Mouse (Mus musculus): ENCODE measurements around the gene Inip. TPM values are rescaled to one million over a fixed set of nuclear protein-coding genes. Genes with fewer than 3 reads are reported as not detected.

The Inip gene
- polyA plus RNA-seq, 1 experiment from 2014 or later = 78.5 TPM

- H3K9me3 ChIP-seq = no peaks in the 10 kb centered on the region
- H3K27ac ChIP-seq = no peak overlapping the region
- H3K4me2 ChIP-seq = peak overlapping the region; percentile 98; the same call in 1 of the 2 replicates
- no peak overlapping the region for H3K4me3 ChIP-seq (replicated peaks)
- H3K4me1 ChIP-seq (replicated peaks) = peaks cover 8% of the 10 kb centered on the region
- H3K36me3 ChIP-seq = no peaks in the 10 kb centered on the region
- no peaks in the 10 kb centered on the region for H3K27me3 ChIP-seq
- WGBS = 69% methylated on average over 2 of the region's 2 CpGs
- ATAC-seq (ENCODE audit: insufficient number of reproducible peaks, insufficient read depth, low FRiP score, low TSS enrichment, low read depth) = no peak
- H3K9ac ChIP-seq (replicated peaks) = no peak overlapping the region
Measured at GRCm38 (mm10) chr4:59807521-59807920, 6.1 kb upstream of the Inip start.

- Histone ChIP-seq H3K9ac (replicated peaks) (peak overlapping the region; percentile 80), H3K27ac (no peak overlapping the region), H3K27me3 (no peaks in the 10 kb centered on the region), H3K4me1 (replicated peaks) (peaks cover 8% of the 10 kb centered on the region), H3K4me2 (peak overlapping the region; percentile 98), H3K4me3 (replicated peaks) (peak overlapping the region; percentile 94), H3K36me3 (no peaks in the 10 kb centered on the region), H3K9me3 (no peaks in the 10 kb centered on the region)
- whole genome bisulfite sequencing = 7% methylated on average over 9 of the region's 9 CpGs
- no peak for ATAC-seq (ENCODE audit: insufficient number of reproducible peaks, insufficient read depth, low FRiP score, low TSS enrichment, low read depth)
Measured at GRCm38 (mm10) chr4:59806879-59807195, 5.4 kb upstream of the Inip start.

- no peaks in the 10 kb centered on the region for H3K9me3 ChIP-seq
- under 1% methylated on average over 54 of the region's 58 CpGs for WGBS
- H3K4me3 ChIP-seq (replicated peaks) = peak overlapping the region; percentile 94
- no peaks in the 10 kb centered on the region for H3K36me3 ChIP-seq
- H3K4me1 ChIP-seq (replicated peaks) = peaks cover 8% of the 10 kb centered on the region
- H3K27ac ChIP-seq = peak overlapping the region; percentile 41; the same call in 1 of the 2 replicates
- H3K9ac ChIP-seq (replicated peaks) = peak overlapping the region; percentile 80
- peak; percentile 80 for ATAC-seq (ENCODE audit: insufficient number of reproducible peaks, insufficient read depth, low FRiP score, low TSS enrichment, low read depth)
- H3K4me2 ChIP-seq = peak overlapping the region; percentile 98
- H3K27me3 ChIP-seq = no peaks in the 10 kb centered on the region
Measured at GRCm38 (mm10) chr4:59805968-59806878, 4.8 kb upstream of the Inip start.

- Histone ChIP-seq H3K27ac (peak within 1 kb of the TSS; percentile 41; the same call in 1 of the 2 replicates), H3K9ac (replicated peaks) (peak within 1 kb of the TSS; percentile 80), H3K4me1 (replicated peaks) (peaks cover 8% of the 10 kb centered on the region), H3K36me3 (no peaks in the 10 kb centered on the region), H3K27me3 (no peaks in the 10 kb centered on the region), H3K9me3 (no peaks in the 10 kb centered on the region), H3K4me2 (peak within 1 kb of the TSS; percentile 98), H3K4me3 (replicated peaks) (peak within 1 kb of the TSS; percentile 94)
- ATAC-seq (ENCODE audit: insufficient number of reproducible peaks, insufficient read depth, low FRiP score, low TSS enrichment, low read depth) = peak; percentile 93
- WGBS = 3% methylated on average over 45 of the region's 45 CpGs
Measured at GRCm38 (mm10) chr4:59805181-59805967, 4.0 kb upstream of the Inip start, which contains the start of gene Snx30. TSS of gene Snx30 (plus strand) at chr4:59805840.

- no peak for ATAC-seq (ENCODE audit: insufficient number of reproducible peaks, insufficient read depth, low FRiP score, low TSS enrichment, low read depth)
- no peaks in the 10 kb centered on the region for H3K36me3 ChIP-seq
- no peaks in the 10 kb centered on the region for H3K9me3 ChIP-seq
- peaks cover 8% of the 10 kb centered on the region for H3K4me1 ChIP-seq (replicated peaks)
- 0 out of 2 replicates have a peak overlapping the region, but pooled peaks have one; percentile 38 for H3K9ac ChIP-seq (replicated peaks)
- no peak overlapping the region for H3K27ac ChIP-seq
- 80% methylated on average over 1 of the region's 1 CpGs for WGBS
- peak overlapping the region; percentile 98 for H3K4me2 ChIP-seq
- no peaks in the 10 kb centered on the region for H3K27me3 ChIP-seq
- H3K4me3 ChIP-seq (replicated peaks) = peak overlapping the region; percentile 94; the same call in 1 of the 2 replicates
Measured at GRCm38 (mm10) chr4:59804754-59805153, 3.4 kb upstream of the Inip start.

- no peaks in the 10 kb centered on the region for H3K9me3 ChIP-seq
- 83% methylated on average over 5 of the region's 5 CpGs for WGBS
- no peak overlapping the region for H3K27ac ChIP-seq
- H3K9ac ChIP-seq (replicated peaks) = no peak overlapping the region
- no peaks in the 10 kb centered on the region for H3K27me3 ChIP-seq
- H3K4me1 ChIP-seq (replicated peaks) = peaks cover 8% of the 10 kb centered on the region
- no peak overlapping the region for H3K4me2 ChIP-seq
- no peaks in the 10 kb centered on the region for H3K36me3 ChIP-seq
- no peak overlapping the region for H3K4me3 ChIP-seq (replicated peaks)
- no peak for ATAC-seq (ENCODE audit: insufficient number of reproducible peaks, insufficient read depth, low FRiP score, low TSS enrichment, low read depth)
Measured at GRCm38 (mm10) chr4:59803358-59803757, 2.0 kb upstream of the Inip start.

GRCm38 (mm10) chr4:59802792-59803191 lies 1.4 kb upstream of the Inip start:
- Histone ChIP-seq H3K9ac (replicated peaks) (no peak overlapping the region), H3K4me1 (replicated peaks) (peaks cover 8% of the 10 kb centered on the region), H3K27ac (no peak overlapping the region), H3K4me3 (replicated peaks) (no peak overlapping the region), H3K36me3 (no peaks in the 10 kb centered on the region), H3K4me2 (no peak overlapping the region), H3K27me3 (no peaks in the 10 kb centered on the region), H3K9me3 (no peaks in the 10 kb centered on the region)
- 53% methylated on average over 4 of the region's 4 CpGs for WGBS
- ATAC-seq (ENCODE audit: insufficient number of reproducible peaks, insufficient read depth, low FRiP score, low TSS enrichment, low read depth) = no peak

GRCm38 (mm10) chr4:59802107-59802506 lies 718 bp upstream of the Inip start:
- Histone ChIP-seq H3K36me3 (no peaks in the 10 kb centered on the region), H3K4me2 (no peak overlapping the region), H3K27ac (no peak overlapping the region), H3K4me1 (replicated peaks) (peaks cover 7% of the 10 kb centered on the region), H3K4me3 (replicated peaks) (no peak overlapping the region), H3K9me3 (no peaks in the 10 kb centered on the region), H3K27me3 (no peaks in the 10 kb centered on the region), H3K9ac (replicated peaks) (no peak overlapping the region)
- 86% methylated on average over 6 of the region's 6 CpGs for WGBS
- no peak for ATAC-seq (ENCODE audit: insufficient number of reproducible peaks, insufficient read depth, low FRiP score, low TSS enrichment, low read depth)

GRCm38 (mm10) chr4:59800181-59800580 lies 1.2 kb downstream of the Inip start:
- no peak overlapping the region for H3K9ac ChIP-seq (replicated peaks)
- no peaks in the 10 kb centered on the region for H3K9me3 ChIP-seq
- H3K27me3 ChIP-seq = no peaks in the 10 kb centered on the region
- WGBS = 82% methylated on average over 5 of the region's 5 CpGs
- no peak overlapping the region for H3K4me3 ChIP-seq (replicated peaks)
- no peaks in the 10 kb centered on the region for H3K36me3 ChIP-seq
- no peak overlapping the region for H3K4me2 ChIP-seq
- no peaks in the 10 kb centered on the region for H3K4me1 ChIP-seq (replicated peaks)
- H3K27ac ChIP-seq = no peak overlapping the region
- ATAC-seq (ENCODE audit: insufficient number of reproducible peaks, insufficient read depth, low FRiP score, low TSS enrichment, low read depth) = no peak

- no peak overlapping the region for H3K4me2 ChIP-seq
- H3K4me3 ChIP-seq (replicated peaks) = no peak overlapping the region
- no peaks in the 10 kb centered on the region for H3K4me1 ChIP-seq (replicated peaks)
- 88% methylated on average over 2 of the region's 2 CpGs for WGBS
- no peaks in the 10 kb centered on the region for H3K27me3 ChIP-seq
- ATAC-seq (ENCODE audit: insufficient number of reproducible peaks, insufficient read depth, low FRiP score, low TSS enrichment, low read depth) = no peak
- H3K36me3 ChIP-seq = no peaks in the 10 kb centered on the region
- no peak overlapping the region for H3K9ac ChIP-seq (replicated peaks)
- H3K27ac ChIP-seq = no peak overlapping the region
- no peaks in the 10 kb centered on the region for H3K9me3 ChIP-seq
Measured at GRCm38 (mm10) chr4:59795788-59796455, 5.5 kb downstream of the Inip start.

GRCm38 (mm10) chr4:59794116-59794515 lies 7.3 kb downstream of the Inip start:
- Histone ChIP-seq H3K4me2 (no peak overlapping the region), H3K36me3 (no peaks in the 10 kb centered on the region), H3K9me3 (no peaks in the 10 kb centered on the region), H3K27me3 (no peaks in the 10 kb centered on the region), H3K27ac (no peak overlapping the region), H3K9ac (replicated peaks) (no peak overlapping the region), H3K4me3 (replicated peaks) (no peak overlapping the region), H3K4me1 (replicated peaks) (no peaks in the 10 kb centered on the region)
- WGBS = 71% methylated on average over 2 of the region's 2 CpGs
- ATAC-seq (ENCODE audit: insufficient number of reproducible peaks, insufficient read depth, low FRiP score, low TSS enrichment, low read depth) = no peak

Measured in limb, embryonic 12.5 days (tissue).